Mouse (Mus musculus) ES-Bruce4 (cell line): ENCODE results near the gene Ncor2. TPM values are rescaled to one million over a fixed set of nuclear protein-coding genes. Genes with fewer than 3 reads are reported as not detected.
"Not testable (repeated sequence)": the region's sequence is repeated elsewhere in the genome, so short reads cannot be mapped to it uniquely, and the experiment has no call there.

Experiments
- H3K27ac ChIP-seq: 2 replicates; pipeline ENCODE4 v1.5.1; 2012; ENCODE audit warnings: low read length, inconsistent platforms; ENCODE audit not compliant: insufficient read depth
- H3K27me3 ChIP-seq: 2 replicates; pipeline ENCODE4 v1.6.1; 2012; ENCODE audit warnings: mild to moderate bottlenecking, low read length, inconsistent platforms; ENCODE audit not compliant: control insufficient read depth, poor library complexity, insufficient read depth, severe bottlenecking
- H3K36me3 ChIP-seq: 2 replicates; pipeline ENCODE4 v1.6.1; 2012; ENCODE audit warnings: inconsistent platforms, mild to moderate bottlenecking, low read length, moderate library complexity; ENCODE audit not compliant: control insufficient read depth, poor library complexity, insufficient read depth, severe bottlenecking
- H3K4me1 ChIP-seq: one replicate; pipeline ENCODE4 v1.8.1; 2011; ENCODE audit warnings: low read length; ENCODE audit not compliant: control insufficient read depth, insufficient read depth
- H3K4me3 ChIP-seq: 2 replicates; pipeline ENCODE4 v1.5.1; 2011; ENCODE audit warnings: low read depth, mild to moderate bottlenecking, low read length
- H3K9ac ChIP-seq: 2 replicates; pipeline ENCODE4 v1.6.1; 2012; ENCODE audit warnings: low read depth, mild to moderate bottlenecking, inconsistent platforms; ENCODE audit not compliant: poor library complexity, severe bottlenecking
- H3K9me3 ChIP-seq: replicated peaks from 2 replicates; pipeline ENCODE4 v1.6.1; 2012; ENCODE audit warnings: mild to moderate bottlenecking, low read length, inconsistent platforms; ENCODE audit not compliant: control insufficient read depth, poor library complexity, insufficient read depth, severe bottlenecking
- CTCF ChIP-seq: IDR thresholded peaks from one replicate; pipeline ENCODE4 v1.8.1; 2011; ENCODE audit warnings: low read depth, low read length
- EP300 ChIP-seq: IDR thresholded peaks from 2 replicates; pipeline ENCODE4 v1.6.1; 2011; ENCODE audit warnings: low read depth, low read length; ENCODE audit not compliant: insufficient read depth
- POLR2A ChIP-seq: IDR thresholded peaks from one replicate; pipeline ENCODE4 v1.8.1; 2011; ENCODE audit warnings: low read length; ENCODE audit not compliant: insufficient read depth
- polyA plus RNA-seq: library from polyadenylated mRNA; stranded (reverse); fragments of >200 nt; gene quantifications from 2 replicates; pipeline ENCODE4 v1.2.4, GENCODE M21; 2011; ENCODE audit warnings: low read depth; ENCODE audit not compliant: missing spikeins, insufficient read depth, insufficient read length

Gene Ncor2
- polyA plus RNA-seq, 1 experiment: 57.5 TPM

DNA sequence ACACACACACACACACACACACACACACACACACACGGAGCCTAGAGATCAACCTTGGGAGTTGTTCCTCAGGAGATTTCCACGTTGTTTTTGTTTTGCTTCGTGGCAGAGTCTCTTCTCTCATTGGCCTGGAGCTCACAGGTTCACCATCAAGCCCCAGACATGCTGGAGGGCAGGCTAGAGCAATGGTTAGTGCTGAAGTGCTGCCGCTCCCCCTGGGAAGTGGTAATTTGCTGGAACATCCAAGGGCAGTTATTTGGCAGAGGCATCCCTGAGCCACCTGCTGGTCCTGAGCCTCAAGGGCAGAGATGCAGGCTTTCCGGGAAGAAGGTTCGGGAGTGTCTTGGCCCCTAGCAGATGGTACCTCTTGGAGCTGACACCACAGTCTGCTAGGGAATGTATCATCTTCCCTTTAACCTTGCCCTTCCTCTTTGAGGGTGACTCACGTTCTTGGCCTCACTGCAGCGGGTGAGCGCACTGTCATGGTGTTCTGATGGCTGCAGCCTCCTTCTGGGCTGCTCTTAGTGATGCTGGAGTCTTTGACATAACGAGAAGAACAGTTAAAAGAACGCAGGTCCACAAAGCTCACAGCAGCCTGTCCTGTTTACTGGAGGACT, 25.3 kb upstream of the Ncor2 start:
- Histone ChIP-seq H3K27me3 (no peaks in the 10 kb centered on the region), H3K4me1 (peaks cover 5% of the 10 kb centered on the region), H3K9ac (no peak overlapping the region), H3K36me3 (no peaks in the 10 kb centered on the region), H3K4me3 (no peak overlapping the region), H3K27ac (no peak overlapping the region), H3K9me3 (no peaks in the 10 kb centered on the region)
- TF ChIP-seq POLR2A: no peak
- no peak for TF ChIP-seq CTCF
- no peak for TF ChIP-seq EP300

DNA sequence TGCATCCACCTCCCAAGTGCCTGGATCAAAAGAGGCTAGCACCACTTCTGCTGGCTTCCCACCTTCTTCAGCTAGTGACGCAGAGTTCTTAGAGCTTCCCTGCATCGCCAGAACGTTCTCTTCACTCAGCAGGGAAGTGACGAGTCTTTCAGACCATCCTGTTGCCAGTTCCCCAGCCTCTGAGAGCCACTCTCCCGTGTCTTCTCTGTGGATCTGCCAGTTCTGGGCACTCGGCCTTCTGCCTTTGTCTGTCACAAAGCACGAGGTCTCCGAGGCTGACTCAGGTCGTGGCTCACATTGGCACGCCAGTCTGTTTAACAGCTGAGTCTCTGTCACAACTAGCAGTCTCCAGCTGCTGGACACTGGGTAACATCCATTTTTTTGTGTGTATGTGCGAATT, 24.7 kb upstream of the Ncor2 start:
- Histone ChIP-seq H3K9me3 (no peaks in the 10 kb centered on the region), H3K27ac (no peak overlapping the region), H3K9ac (no peak overlapping the region), H3K36me3 (no peaks in the 10 kb centered on the region), H3K27me3 (no peaks in the 10 kb centered on the region), H3K4me1 (peaks cover 5% of the 10 kb centered on the region), H3K4me3 (no peak overlapping the region)
- TF ChIP-seq EP300 (no peak), CTCF (no peak), POLR2A (no peak)

DNA sequence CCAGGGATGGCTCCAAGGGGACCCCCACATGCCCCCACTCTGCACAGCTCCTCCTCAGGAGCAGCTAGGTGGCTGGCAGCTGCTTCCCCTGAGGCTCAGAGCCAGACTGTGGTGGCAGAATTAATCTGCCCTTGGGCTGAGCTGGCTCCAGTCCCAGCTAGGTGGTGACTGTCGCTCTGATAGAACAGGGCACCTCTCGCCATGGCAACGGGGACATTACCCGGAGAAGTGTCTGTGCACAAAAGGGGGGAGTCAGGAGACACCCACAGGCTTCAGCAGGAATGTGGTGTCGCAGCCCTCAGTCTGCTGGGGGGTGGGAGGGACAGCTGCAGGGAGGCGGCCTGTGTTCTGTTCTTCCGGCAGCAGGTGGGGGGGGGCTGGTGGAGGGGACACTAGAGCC, 24.1 kb upstream of the Ncor2 start:
- Histone ChIP-seq H3K27ac (no peak overlapping the region), H3K9me3 (no peaks in the 10 kb centered on the region), H3K27me3 (no peaks in the 10 kb centered on the region), H3K9ac (no peak overlapping the region), H3K4me3 (no peak overlapping the region), H3K36me3 (no peaks in the 10 kb centered on the region), H3K4me1 (peaks cover 7% of the 10 kb centered on the region)
- TF ChIP-seq CTCF: no peak
- TF ChIP-seq POLR2A: no peak
- no peak for TF ChIP-seq EP300

GRCm38 (mm10) chr5:125202100-125202499, 23.1 kb upstream of the Ncor2 start:
- no peak overlapping the region for H3K27ac ChIP-seq
- H3K9ac ChIP-seq: no peak overlapping the region
- H3K4me3 ChIP-seq: no peak overlapping the region
- H3K4me1 ChIP-seq: peaks cover 7% of the 10 kb centered on the region
- H3K36me3 ChIP-seq: no peaks in the 10 kb centered on the region
- H3K27me3 ChIP-seq: no peaks in the 10 kb centered on the region
- no peak for TF ChIP-seq EP300
- no peak for TF ChIP-seq POLR2A
- no peak for TF ChIP-seq CTCF
- no peaks in the 10 kb centered on the region for H3K9me3 ChIP-seq

GRCm38 (mm10) chr5:125199086-125199485, 20.1 kb upstream of the Ncor2 start:
- Histone ChIP-seq H3K9me3 (no peaks in the 10 kb centered on the region), H3K4me1 (peaks cover 12% of the 10 kb centered on the region), H3K27ac (no peak overlapping the region), H3K27me3 (no peaks in the 10 kb centered on the region), H3K9ac (no peak overlapping the region), H3K4me3 (no peak overlapping the region), H3K36me3 (no peaks in the 10 kb centered on the region)
- TF ChIP-seq POLR2A (no peak), EP300 (no peak), CTCF (no peak)

DNA sequence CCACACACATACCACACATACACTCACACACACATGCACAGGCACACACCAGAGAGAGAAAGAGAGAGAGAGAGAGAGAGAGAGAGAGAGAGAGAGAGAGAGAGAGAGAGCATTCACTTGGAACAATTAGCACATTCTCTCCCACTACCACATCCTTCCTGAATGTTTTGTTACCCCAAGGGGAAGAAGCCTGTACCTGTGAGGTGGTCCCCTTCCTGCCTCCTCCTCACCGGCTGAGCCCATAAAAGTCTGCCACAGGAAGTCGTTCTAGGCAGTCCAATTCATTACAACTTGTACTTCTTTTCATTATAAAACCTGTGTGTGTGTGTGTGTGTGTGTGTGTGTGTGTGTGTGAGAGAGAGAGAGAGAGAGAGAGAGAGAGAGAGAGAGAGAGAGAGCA, 18.3 kb upstream of the Ncor2 start:
- not testable (repeated sequence) for H3K27me3 ChIP-seq, H3K27ac ChIP-seq, H3K4me3 ChIP-seq, H3K36me3 ChIP-seq, H3K9me3 ChIP-seq, H3K9ac ChIP-seq
- peaks cover 12% of the 10 kb centered on the region for H3K4me1 ChIP-seq
